Mouse (Mus musculus): ENCODE data around the gene Dnmbp. TPM values are rescaled to one million over a fixed set of nuclear protein-coding genes. Genes with fewer than 3 reads are reported as not detected.

Dnmbp gene
- polyA plus RNA-seq, 1 experiment: 13.9 TPM

DNA sequence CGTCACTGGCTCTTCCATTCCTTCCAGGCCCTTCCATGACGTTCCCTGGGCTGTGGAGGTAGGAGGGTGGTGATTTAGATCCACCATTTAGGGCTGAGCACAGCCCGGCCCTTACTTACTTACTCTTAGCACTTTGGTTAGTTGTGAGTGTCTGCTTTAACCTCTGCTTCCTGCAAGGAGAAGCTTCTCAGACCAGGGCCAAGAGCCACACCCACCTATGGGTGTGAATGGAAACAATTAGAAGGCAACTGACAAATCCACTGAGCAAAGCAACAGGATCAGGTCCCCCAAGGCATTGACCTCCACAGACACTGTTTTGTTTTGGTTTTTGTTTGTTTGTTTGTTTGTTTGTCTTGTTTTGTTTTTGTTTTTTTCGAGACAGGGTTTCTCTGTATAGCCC lies 130.7 kb downstream of the Dnmbp start:
- 53% methylated on average over 4 of the region's 4 CpGs for WGBS

DNA sequence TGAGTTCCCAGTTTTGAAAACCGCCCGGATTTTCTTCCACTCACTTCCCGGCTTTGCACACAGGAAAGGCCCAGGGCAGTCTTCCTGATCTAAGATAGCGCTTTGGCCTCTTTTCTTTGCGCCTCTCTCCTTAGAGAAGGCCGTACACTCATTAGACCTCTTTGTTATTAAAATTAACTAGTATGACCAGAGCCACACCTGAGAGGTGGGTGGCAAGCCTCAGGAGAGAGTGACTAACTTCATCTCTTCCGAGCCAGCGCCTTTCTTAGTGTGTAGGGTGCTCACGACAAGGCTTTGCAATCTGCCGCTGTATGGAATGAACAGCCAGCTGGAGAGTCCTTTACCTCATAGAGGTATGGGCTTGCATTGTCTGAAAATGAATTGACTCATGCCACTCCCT lies 136.1 kb downstream of the Dnmbp start:
- H3K36me3 ChIP-seq (ENCODE audit: control insufficient read depth, insufficient read depth, low read length): peaks cover 6% of the 10 kb centered on the region; the same call in 1 of the 2 replicates
- H3K4me3 ChIP-seq (ENCODE audit: insufficient read depth, low read depth, low read length): no peak overlapping the region
- 80% methylated on average over 10 of the region's 10 CpGs for WGBS

More for the DNA sequence above, 130.7 kb downstream of the Dnmbp start:
- TF ChIP-seq CTCF (conservative IDR thresholded peaks at IDR 0.05; ENCODE audit: insufficient read depth, insufficient read length, low read depth, low read length) (no peak), POLR2A (IDR thresholded peaks at IDR 0.05; ENCODE audit: low read depth, low read length) (no peak)
- DNase-seq: no peak
- H3K4me1 ChIP-seq (ENCODE audit: control insufficient read depth, insufficient read depth, low read length): peaks cover 3% of the 10 kb centered on the region; the same call in 1 of the 2 replicates
- peaks cover 9% of the 10 kb centered on the region; the same call in 1 of the 2 replicates for H3K36me3 ChIP-seq (ENCODE audit: control insufficient read depth, insufficient read depth, low read length)
- H3K27me3 ChIP-seq (replicated peaks; ENCODE audit: control insufficient read depth, insufficient read depth, low read length): no peaks in the 10 kb centered on the region
- no peak overlapping the region for H3K4me3 ChIP-seq (ENCODE audit: insufficient read depth, low read depth, low read length)
- no peak overlapping the region for H3K27ac ChIP-seq (ENCODE audit: insufficient read depth, low read depth, low read length)

GRCm38 (mm10) chr19:43801427-43802051 lies 138.5 kb downstream of the Dnmbp start:
- Histone ChIP-seq H3K4me3 (ENCODE audit: insufficient read depth, low read depth, low read length) (no peak overlapping the region), H3K36me3 (ENCODE audit: control insufficient read depth, insufficient read depth, low read length) (peaks cover 4% of the 10 kb centered on the region; the same call in 1 of the 2 replicates), H3K4me1 (ENCODE audit: control insufficient read depth, insufficient read depth, low read length) (no peaks in the 10 kb centered on the region), H3K27ac (ENCODE audit: insufficient read depth, low read depth, low read length) (no peak overlapping the region), H3K27me3 (replicated peaks; ENCODE audit: control insufficient read depth, insufficient read depth, low read length) (no peaks in the 10 kb centered on the region)
- no peak for TF ChIP-seq POLR2A (IDR thresholded peaks at IDR 0.05; ENCODE audit: low read depth, low read length)
- no peak for TF ChIP-seq CTCF (conservative IDR thresholded peaks at IDR 0.05; ENCODE audit: insufficient read depth, insufficient read length, low read depth, low read length)
- no peak for DNase-seq
- WGBS: 75% methylated on average over 9 of the region's 9 CpGs

More for the DNA sequence above, 136.1 kb downstream of the Dnmbp start:
- Histone ChIP-seq H3K4me1 (ENCODE audit: control insufficient read depth, insufficient read depth, low read length) (no peaks in the 10 kb centered on the region), H3K27me3 (replicated peaks; ENCODE audit: control insufficient read depth, insufficient read depth, low read length) (no peaks in the 10 kb centered on the region), H3K27ac (ENCODE audit: insufficient read depth, low read depth, low read length) (no peak overlapping the region)
- no peak for DNase-seq
- no peak for TF ChIP-seq CTCF (conservative IDR thresholded peaks at IDR 0.05; ENCODE audit: insufficient read depth, insufficient read length, low read depth, low read length)
- no peak for TF ChIP-seq POLR2A (IDR thresholded peaks at IDR 0.05; ENCODE audit: low read depth, low read length)

DNA sequence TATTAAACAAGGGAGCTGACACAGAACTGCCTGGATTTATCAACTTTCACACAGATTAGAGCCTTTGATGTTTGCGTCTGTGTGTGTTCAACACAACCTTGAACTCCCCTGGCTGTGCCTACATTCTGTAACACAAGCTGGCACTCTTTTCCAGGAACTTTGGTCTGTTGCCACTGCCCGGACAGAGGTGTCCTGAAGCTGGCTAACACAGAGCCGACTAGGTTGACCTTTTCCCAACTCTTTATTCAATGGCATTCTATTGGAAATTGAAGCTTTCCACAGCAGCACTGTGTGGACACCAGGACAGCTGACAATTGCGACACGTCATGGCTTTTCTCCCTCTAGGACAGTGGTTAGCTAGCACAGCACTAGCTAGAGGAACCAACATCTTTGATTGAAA lies 142.8 kb downstream of the Dnmbp start:
- Histone ChIP-seq H3K36me3 (ENCODE audit: control insufficient read depth, insufficient read depth, low read length) (no peaks in the 10 kb centered on the region; the same call in 1 of the 2 replicates), H3K27me3 (replicated peaks; ENCODE audit: control insufficient read depth, insufficient read depth, low read length) (no peaks in the 10 kb centered on the region), H3K4me1 (ENCODE audit: control insufficient read depth, insufficient read depth, low read length) (no peaks in the 10 kb centered on the region), H3K27ac (ENCODE audit: insufficient read depth, low read depth, low read length) (no peak overlapping the region), H3K4me3 (ENCODE audit: insufficient read depth, low read depth, low read length) (no peak overlapping the region)
- DNase-seq: peak; percentile 45
- 61% methylated on average over 5 of the region's 5 CpGs for WGBS
- TF ChIP-seq CTCF (conservative IDR thresholded peaks at IDR 0.05; ENCODE audit: insufficient read depth, insufficient read length, low read depth, low read length) (no peak), POLR2A (IDR thresholded peaks at IDR 0.05; ENCODE audit: low read depth, low read length) (no peak)

Other genes with a start within 250 kb of the Dnmbp start
- gene Cutc, start 187.2 kb downstream of the Dnmbp start, polyA plus RNA-seq (2012; rRNA removed): 10.2 and 12.7 TPM in 2 replicates
- gene Cox15, start 187.2 kb downstream of the Dnmbp start, polyA plus RNA-seq (2012; rRNA removed): 25.5 and 28.4 TPM in 2 replicates
- gene Abcc2, start 158.0 kb downstream of the Dnmbp start, polyA plus RNA-seq (2012; rRNA removed): 158 and 166 TPM in 2 replicates
- 100 and 103 TPM in 2 replicates for gene Cpn1, start 46.4 kb upstream of the Dnmbp start, polyA plus RNA-seq (2012; rRNA removed)
- 39.3 and 48.7 TPM in 2 replicates for gene Cyp2c23, start 89.0 kb upstream of the Dnmbp start, polyA plus RNA-seq (2012; rRNA removed)
- 23.4 and 28.3 TPM in 2 replicates for gene Erlin1, start 129.6 kb upstream of the Dnmbp start, polyA plus RNA-seq (2012; rRNA removed)
- 28.9 and 34.4 TPM in 2 replicates for gene Chuk, start 167.3 kb upstream of the Dnmbp start, polyA plus RNA-seq (2012; rRNA removed)
- 7.9 and 9.9 TPM in 2 replicates for gene Cwf19l1, start 195.7 kb upstream of the Dnmbp start, polyA plus RNA-seq (2012; rRNA removed)
- gene Bloc1s2, start 206.3 kb upstream of the Dnmbp start, polyA plus RNA-seq (2012; rRNA removed): 19.7 and 28.1 TPM in 2 replicates